Mouse (Mus musculus) fat pad, adult 2 months (tissue): Measurements from ENCODE around the gene Fastkd1.
A peak's percentile ranks its signal among the peaks of the same experiment; 100 is the strongest.
"Not testable (repeated sequence)": the region's sequence is repeated elsewhere in the genome, so short reads cannot be mapped to it uniquely, and the experiment has no call there.

Experiments
- DNase-seq: peaks from one replicate; pipeline ENCODE4 v3.0.0-alpha.2; 2011; ENCODE audit warnings: low read depth, low spot score; ENCODE audit errors: extremely low read depth

Gene Fastkd1

GRCm38 (mm10) chr2:69673723-69674122 is 39.6 kb downstream of the Fastkd1 start:
- DNase-seq: no peak

GRCm38 (mm10) chr2:69669853-69670252 is 43.5 kb downstream of the Fastkd1 start, which contains the start of gene Klhl41:
TSS of gene Klhl41 (plus strand) at chr2:69670120.
- no peak for DNase-seq

- DNase-seq: no peak
These were observed 44.9 kb downstream of the Fastkd1 start for GRCm38 (mm10) chr2:69668414-69668813.

DNA sequence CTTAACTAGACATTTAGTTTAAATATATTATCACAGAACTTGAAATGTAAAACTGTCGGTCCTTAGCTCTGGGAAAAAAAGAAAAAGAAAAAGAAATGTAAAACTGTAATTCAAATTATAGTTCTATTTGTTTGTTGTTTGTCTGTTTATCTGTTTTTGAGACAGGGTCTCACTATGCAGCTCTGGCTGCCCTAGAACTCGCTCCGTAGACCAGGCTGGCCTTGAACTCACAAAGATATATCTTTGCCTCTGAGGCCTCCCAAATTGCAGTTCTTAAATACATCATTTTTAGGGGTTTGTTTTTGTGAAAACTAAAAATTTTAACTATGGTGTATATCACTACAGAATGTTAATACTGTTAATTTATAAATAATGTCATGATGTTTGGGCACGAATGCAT is 45.7 kb downstream of the Fastkd1 start:
- no peak for DNase-seq

GRCm38 (mm10) chr2:69663827-69664476 is 49.4 kb downstream of the Fastkd1 start:
- DNase-seq: no peak

- no peak for DNase-seq
These were observed 54.0 kb downstream of the Fastkd1 start for GRCm38 (mm10) chr2:69659326-69659725.

DNA sequence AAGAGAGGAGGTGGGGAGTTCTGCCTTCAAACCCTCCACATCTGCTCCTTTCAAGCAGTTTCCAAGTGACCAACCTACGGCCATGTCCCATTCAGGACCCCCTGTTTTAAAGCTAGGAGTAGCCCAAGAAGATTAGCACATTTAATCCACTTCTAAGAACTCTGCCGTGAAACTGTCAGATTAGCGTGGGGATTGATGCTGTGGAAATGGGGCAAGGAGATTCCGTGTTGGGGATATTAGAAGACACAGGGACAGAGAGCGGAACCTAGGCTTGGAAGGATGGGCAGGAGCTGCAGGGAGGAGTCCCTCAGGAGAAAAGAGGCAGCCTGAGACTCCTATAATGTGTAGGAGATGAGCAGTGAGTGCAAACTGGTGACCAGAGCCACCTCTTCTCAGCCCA is 63.6 kb downstream of the Fastkd1 start:
- no peak for DNase-seq

DNA sequence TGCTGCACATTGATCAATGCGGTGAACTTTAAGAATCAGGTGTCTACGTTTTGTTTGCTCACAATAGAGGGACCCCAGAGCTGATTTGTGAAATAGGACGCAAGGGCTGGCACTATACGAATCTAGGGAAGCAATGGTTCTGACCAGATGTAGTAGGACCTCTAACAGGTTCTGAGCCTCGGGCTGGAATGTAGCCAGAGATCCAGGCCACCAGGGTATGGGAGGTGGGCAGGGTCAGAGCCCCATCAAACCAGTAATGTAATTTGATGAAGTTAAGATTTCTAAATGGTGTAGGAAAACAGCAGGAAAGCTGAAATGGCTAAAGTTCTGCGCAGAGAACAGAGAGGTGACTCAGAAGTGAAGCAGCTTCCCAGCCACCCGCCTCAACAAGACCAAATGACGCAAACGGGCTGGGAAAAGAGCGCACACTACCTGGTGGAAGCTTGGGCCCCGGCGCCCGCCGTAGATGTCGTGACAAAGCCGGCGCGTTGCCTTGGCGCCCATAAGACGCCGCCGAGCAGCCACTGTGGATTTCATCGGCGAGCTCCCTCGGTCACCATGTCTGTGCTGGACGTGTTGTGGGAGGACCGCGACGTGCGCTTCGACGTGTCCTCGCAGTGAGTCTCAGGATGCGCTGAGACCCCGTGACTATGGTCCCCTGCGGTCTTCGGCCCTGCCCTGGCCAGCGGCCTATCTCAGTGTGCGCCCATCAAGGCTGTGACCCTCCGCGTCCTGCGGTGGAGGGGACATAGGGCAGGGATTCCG is 66.4 kb downstream of the Fastkd1 start, which contains the start of gene Bbs5:
Bbs5 (plus strand) TSS at position 446 of the 765 bp plus-strand sequence.
- DNase-seq: peak; percentile 50

DNA sequence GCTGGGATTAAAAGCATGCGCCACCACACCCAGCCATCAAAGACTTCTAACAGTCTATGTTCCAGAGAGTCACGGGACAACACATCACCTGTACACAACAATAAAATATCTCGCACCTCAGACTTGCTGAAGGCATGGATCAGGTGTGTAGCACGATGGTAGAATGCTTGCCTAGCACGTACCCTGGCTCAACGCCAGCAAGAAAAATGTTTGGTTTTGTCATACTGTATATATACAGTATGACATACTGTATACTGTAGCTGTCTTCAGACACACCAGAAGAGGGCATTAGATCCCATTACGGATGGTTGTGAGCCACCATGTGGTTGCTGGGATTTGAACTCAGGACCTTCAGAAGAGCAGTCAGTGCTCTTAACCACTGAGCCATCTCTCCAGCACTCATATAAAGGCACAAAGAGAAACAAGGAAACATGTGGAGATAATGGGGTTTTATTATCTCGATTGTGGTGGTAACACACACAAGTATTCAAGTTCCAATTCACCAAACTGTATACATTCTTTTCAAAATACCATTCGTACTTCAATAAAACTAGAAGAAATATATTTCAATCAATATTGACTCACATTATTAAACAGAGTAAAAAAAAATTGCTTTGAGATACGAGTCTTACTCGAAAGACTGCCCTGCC is 68.2 kb downstream of the Fastkd1 start:
- DNase-seq: no peak

- DNase-seq: no peak
These were observed 73.2 kb downstream of the Fastkd1 start for GRCm38 (mm10) chr2:69640100-69640499.

GRCm38 (mm10) chr2:69637989-69638388 is 75.3 kb downstream of the Fastkd1 start:
- not testable (repeated sequence) for DNase-seq
